Mouse (Mus musculus) heart, adult 2 months (tissue): ENCODE results near the gene Nup107.

ENCODE experiments used
- CTCF ChIP-seq: fragments of 200-600 bp; IDR thresholded peaks from 2 replicates; pipeline ENCODE4 v1.8.1; 2022; ENCODE audit warnings: antibody characterized with exemption, mild to moderate bottlenecking, moderate library complexity
- EP300 ChIP-seq: fragments of 200-500 bp; IDR thresholded peaks from 2 replicates; pipeline ENCODE4 v1.6.1; 2011; ENCODE audit warnings: low read depth, low read length, control low read depth; ENCODE audit not compliant: insufficient read depth
- POLR2A ChIP-seq: fragments of 200-500 bp; IDR thresholded peaks from 2 replicates; pipeline ENCODE4 v1.6.1; 2011; ENCODE audit warnings: mild to moderate bottlenecking, low read depth, low read length, control low read depth; ENCODE audit not compliant: insufficient read depth

DNA sequence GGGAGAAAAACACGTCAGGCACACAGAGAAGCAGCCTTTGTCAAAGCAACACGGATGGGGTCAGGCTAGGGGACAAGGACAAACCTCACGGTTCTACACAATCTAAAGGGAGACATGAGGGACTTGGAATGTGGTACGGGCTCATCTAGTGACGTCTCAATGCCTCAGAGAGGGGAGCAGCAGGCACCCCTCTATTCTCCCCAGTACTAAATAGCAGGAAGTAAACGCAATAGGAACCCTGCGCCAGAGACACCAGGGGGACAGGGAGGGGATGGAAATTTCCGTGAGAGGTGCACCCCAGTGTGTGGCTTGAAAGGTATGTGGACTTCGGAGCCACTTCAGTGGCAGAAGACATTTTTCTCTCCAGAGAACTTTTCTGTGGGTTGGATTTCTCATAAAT is 51.6 kb downstream of the Nup107 start:
- TF ChIP-seq CTCF (no peak), POLR2A (no peak), EP300 (no peak)
